Mouse (Mus musculus): ENCODE results near the gene Hipk4.

Hipk4 gene

DNA sequence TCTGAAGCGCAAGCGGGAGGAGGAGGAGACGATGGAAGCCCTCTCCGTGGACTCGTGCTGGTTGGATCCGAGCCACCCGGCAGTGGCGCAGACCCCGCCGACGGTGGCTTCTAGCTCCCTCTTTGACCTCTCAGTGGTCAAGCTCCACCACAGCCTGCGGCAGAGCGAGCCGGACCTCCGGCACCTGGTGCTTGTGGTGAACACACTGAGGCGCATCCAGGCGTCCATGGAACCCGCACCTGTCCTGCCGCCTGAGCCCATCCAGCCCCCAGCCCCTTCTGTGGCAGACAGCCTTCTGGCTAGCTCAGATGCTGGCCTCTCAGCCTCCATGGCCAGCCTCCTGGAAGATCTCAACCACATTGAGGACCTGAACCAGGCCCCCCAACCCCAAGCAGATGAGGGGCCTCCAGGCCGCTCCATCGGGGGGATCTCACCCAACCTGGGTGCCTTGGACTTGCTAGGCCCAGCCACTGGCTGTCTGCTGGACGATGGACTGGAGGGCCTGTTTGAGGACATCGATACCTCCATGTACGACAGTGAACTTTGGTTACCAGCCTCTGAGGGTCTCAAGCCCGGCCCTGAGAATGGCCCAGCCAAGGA is 33.7 kb upstream of the Hipk4 start:
- no peak for TF ChIP-seq GATA4 (IDR thresholded peaks at IDR 0.05; ENCODE audit: insufficient replicate concordance, low read length)

DNA sequence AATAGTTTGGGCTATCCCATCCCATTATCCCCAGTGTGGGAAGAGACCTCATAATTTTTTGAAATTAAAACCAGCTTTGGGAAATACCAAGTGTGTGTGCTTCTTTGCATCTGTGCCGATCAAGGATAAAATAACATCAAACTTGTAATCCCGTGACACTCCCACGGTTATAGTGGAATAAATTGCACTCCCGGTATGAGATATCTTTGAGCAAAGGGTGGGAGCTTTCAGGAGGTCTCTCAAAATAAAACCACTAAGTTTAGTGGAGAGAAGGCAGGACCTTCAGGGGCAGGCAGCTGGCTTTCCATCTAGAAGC is 32.9 kb upstream of the Hipk4 start:
- TF ChIP-seq GATA4 (IDR thresholded peaks at IDR 0.05; ENCODE audit: insufficient replicate concordance, low read length): no peak

DNA sequence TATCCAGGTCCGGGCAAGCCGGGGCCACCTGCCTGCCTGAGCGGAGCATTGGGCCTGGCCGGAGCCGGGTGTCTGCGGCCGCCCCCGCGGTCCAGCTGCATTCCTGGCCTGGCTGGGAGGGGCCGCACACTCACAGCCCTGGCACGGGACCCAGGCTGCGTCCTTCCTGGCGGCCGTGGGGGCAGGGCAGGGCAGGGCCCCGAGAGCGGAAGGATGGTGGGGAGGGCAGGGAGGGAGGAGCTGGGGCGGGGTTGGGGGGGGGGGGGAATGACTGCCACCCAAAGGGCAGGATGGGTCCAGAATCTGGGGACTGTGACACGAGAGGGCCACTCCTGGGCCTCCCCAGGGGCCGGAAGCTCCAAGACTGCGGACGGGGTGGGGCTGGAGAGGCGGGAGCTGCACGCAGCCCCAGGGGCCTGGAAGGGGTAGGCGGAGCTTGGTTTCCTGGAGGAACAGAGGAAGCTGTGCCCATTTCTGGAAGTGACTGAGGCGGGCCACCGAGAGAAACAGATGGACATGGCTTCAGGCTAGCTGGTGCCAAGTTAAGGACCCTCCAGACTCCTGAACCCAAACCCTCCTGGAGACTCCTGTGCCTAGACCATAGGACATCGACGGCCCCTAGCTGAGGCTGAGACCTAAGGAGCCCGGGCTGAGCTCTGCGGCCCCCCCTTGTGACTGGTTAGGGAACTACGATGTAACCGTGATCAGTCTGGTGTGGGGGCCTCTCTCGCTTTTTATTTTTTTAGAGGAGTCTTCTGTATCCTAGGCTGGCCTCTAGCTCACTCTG is 32.3 kb upstream of the Hipk4 start:
- TF ChIP-seq GATA4 (IDR thresholded peaks at IDR 0.05; ENCODE audit: insufficient replicate concordance, low read length): no peak; the same call in 1 of the 2 replicates

DNA sequence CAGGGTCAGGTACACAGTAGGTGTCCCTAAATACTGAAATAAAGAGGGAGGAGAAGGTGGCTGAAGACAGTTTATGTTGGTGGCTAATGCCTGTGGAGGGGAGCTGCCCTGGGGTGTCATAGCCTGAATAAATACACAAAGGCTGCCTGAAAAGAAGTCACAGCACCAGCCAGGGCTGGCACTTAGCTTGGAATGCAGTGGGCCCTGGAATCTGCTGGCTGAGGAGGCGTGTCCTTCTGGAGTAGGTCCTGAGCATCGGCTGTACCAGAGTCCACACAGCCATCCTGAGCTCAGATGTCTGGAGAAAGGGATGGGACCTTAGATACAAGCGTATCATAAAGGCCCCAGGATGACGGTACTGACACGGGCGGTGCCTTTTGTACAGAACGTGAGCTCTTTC is 31.2 kb upstream of the Hipk4 start:
- no peak for TF ChIP-seq GATA4 (IDR thresholded peaks at IDR 0.05; ENCODE audit: insufficient replicate concordance, low read length)

DNA sequence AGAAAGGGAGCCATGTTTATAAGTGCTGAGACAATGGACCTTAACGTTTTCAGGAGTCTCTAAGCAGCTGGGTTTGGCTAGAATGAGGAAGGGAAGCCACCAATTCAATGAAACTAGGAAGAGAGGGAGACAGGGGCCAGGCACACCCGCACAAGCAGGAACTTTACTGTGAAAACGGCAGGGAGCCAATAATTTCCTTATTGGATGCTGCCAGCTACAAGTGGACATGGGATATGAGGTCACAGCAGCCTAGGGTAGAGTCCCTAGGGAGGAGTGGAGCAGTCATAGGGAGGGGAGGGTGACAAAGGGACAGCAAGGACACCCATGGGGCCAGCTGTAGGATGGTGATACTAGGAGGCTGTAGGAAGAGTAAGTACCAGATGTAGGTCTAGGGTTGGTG is 30.0 kb upstream of the Hipk4 start:
- no peak for TF ChIP-seq GATA4 (IDR thresholded peaks at IDR 0.05; ENCODE audit: insufficient replicate concordance, low read length)

DNA sequence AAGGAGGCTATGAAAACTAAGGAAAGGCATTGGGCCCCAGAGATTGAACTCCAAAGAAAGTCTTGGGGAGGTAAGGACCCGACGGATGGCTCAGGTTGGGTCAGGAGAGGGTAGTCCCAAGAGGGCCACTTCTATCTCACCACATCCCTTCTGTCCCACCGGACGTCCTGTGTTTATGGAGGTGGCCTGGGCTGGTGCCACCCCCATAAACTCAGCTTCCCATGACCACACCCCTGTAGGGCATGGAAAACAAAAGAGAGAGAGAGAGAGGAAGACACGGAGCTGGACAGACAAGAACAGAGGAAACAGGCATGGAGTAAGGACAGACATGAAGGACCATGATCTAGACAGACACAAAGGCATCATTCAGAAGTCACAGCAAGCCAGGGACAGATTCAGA is 29.6 kb upstream of the Hipk4 start:
- no peak for TF ChIP-seq GATA4 (IDR thresholded peaks at IDR 0.05; ENCODE audit: insufficient replicate concordance, low read length)

DNA sequence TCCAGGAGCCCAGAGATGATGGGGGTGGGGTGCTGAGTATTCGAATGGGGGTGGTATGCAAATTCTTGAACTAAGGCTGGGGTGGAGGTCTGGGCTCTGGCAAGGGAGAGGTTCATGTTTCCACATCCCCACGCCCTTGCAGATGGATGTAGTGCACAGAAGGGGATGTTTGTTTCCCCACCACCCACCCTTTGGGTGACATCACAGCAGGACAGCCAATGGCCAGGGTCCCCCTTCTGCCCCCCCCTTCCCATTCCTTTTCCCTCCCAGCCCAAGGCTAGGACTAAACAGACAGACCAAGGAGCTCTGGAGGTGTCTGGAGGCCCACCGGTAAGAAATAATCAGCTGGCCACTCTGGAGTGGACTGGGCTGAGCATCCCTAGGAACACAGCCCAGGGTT is 24.0 kb upstream of the Hipk4 start, which contains the start of gene Prx:
Prx (plus strand) TSS at position 289 of the 400 bp plus-strand sequence.
- no peak for TF ChIP-seq GATA4 (IDR thresholded peaks at IDR 0.05; ENCODE audit: insufficient replicate concordance, low read length)

DNA sequence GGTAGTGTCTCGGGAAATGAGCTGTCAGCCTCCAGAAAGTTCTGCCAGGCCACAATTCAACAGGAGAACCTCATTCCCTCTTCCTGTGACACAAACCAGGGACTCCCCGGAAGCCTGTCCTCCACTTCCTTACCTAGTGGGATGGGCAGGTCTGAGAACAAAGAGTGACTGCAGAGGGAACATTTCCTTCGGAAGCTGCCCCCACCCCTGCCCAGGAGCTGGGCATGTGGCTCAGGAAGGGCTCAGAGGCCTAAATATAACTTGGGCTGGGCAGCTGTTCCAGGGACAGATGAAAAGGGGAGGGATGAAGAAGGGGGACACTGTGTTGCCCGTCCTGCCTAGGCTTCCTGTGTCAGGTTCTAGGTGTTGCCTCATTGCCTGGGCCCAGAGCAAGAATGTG is 21.4 kb upstream of the Hipk4 start:
- TF ChIP-seq GATA4 (IDR thresholded peaks at IDR 0.05; ENCODE audit: insufficient replicate concordance, low read length): no peak

DNA sequence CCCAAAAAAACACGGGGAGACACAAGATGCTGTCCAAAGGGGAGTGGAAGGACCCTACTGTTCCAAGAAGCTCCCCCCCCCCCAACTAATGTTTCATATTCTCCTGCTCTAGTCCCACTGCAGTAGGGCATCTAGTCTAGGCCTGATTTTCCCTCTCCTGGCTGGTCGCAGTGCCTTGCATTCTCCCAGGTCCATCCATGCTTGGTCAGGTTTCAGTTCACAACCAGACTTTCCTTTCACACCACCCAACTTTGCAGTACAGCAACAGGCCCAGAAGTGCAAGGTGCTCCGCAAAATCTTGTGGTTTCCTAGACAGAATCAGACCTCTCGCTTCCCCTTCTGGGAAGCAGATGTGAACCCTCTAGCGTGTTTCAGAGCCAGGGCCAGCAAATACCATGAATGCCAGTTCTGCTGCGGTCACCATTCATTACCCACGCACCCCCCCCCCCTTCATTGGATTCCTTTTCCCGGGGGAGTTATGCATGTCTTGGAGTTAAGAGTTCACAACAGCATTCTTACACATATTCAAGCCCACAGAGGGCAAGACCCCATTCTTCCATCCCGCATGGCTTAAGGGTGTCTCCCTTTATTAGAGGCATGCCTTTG is 16.2 kb upstream of the Hipk4 start:
- no peak for TF ChIP-seq GATA4 (IDR thresholded peaks at IDR 0.05; ENCODE audit: insufficient replicate concordance, low read length)

DNA sequence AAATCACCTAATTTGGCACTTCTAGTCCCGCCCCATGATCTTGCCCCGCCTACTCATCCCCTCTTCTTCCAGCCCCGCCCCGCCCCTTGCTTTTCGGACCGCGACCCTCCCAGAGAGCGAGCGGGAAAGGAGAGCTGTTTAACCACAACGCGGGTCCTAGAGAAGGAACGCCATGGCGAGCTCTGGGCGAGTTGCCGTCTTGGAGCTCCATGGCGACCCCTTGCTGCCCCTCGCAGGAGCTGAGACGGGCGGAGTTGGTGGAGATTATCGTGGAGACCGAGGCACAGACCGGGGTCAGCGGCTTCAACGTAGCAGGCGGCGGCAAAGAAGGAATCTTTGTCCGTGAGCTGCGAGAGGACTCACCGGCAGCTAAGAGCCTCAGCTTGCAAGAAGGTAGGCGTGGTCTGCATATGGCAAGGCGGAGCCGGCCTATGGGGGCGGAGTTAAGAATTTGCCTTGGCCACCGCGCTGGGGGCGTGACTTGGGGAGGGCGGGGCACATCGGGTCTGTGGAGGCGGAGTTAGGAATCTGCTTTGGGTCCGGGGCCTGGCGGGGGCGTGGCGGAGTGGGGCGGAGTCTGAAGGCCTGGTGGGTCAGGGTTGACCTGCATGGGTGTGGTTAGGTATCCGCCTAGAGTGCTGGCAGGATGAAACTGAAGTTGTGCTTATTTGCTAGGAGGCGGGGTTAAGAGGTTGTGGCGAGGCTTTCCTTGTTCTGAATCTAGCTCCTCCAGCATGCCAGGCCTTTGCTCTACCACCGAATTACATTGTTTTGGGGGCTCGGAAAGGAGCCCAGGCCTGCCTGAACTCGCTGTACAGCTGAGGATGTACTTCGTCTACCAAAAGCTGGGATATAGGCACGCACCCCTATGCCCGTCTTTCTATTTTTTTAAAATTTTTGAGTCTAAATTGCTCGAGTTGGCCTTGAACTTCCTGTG is 15.1 kb upstream of the Hipk4 start:
- no peak; the same call in 1 of the 2 replicates for TF ChIP-seq GATA4 (IDR thresholded peaks at IDR 0.05; ENCODE audit: insufficient replicate concordance, low read length)

DNA sequence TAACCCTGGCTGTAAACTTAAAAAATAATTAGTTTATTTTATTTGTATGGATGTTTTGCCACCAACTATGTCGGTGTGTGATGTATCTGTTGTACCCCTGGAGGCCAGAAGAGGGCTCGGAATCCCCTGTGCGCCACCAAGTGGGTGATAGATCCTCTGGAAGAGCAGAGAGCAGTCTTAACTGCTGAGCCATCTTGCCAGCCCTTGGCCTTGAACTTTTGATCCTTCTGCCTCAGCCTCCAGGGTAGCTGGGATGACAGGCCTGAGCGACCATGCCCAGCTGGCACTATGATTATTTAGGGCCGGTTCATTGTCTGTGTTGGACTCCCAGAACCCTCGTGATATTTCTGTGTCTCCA is 14.4 kb upstream of the Hipk4 start:
- TF ChIP-seq GATA4 (IDR thresholded peaks at IDR 0.05; ENCODE audit: insufficient replicate concordance, low read length): no peak

DNA sequence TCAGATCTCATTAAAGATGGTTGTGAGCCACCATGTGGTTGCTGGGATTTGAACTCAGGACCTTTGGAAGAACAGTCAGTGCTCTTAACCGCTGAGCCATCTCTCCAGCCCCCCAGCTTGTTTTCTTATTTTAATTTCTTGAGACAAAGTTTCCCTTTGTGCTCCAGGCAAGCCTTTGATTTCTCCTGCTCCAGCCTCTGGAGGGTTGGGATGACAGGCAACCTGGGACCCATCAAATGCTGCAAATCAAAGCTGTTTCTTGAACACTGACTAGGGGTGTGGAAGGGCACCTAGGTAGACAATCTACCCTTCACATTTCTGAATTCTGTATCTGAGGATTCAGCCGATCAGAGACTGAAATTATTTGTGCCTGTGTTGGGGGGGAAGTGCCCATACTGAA is 12.3 kb upstream of the Hipk4 start:
- TF ChIP-seq GATA4 (IDR thresholded peaks at IDR 0.05; ENCODE audit: insufficient replicate concordance, low read length): no peak

DNA sequence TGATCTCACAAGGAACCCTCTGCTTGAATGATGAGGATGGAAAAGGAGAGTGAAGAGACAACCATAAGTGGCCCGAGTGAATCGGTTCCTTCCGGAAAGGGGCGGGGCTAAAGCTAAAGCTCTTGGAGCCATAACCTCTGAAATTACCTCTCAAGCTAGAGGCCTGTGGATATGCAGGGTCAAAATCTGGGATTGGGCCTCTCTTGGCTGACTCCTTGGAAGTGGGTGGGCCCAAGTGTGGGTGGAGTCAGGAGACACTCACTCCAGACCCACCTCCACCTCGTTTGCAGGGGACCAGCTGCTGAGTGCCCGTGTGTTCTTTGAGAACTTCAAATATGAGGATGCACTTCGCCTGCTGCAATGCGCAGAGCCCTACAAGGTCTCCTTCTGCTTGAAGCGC is 8.1 kb upstream of the Hipk4 start:
- no peak for TF ChIP-seq GATA4 (IDR thresholded peaks at IDR 0.05; ENCODE audit: insufficient replicate concordance, low read length)

DNA sequence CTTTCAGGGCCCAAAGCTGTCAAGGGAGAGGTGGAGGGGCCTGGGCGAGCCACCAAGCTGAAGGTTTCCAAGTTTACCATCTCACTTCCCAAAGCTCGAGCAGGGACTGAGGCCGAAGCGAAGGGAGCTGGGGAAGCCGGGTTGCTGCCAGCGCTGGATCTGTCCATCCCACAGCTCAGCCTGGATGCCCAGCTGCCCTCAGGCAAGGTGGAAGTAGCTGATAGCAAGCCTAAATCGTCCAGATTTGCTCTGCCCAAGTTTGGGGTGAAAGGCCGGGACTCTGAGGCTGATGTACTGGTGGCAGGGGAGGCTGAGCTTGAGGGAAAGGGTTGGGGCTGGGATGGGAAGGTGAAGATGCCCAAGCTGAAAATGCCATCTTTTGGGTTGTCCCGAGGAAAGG is 4.8 kb upstream of the Hipk4 start:
- TF ChIP-seq GATA4 (IDR thresholded peaks at IDR 0.05; ENCODE audit: insufficient replicate concordance, low read length): no peak

DNA sequence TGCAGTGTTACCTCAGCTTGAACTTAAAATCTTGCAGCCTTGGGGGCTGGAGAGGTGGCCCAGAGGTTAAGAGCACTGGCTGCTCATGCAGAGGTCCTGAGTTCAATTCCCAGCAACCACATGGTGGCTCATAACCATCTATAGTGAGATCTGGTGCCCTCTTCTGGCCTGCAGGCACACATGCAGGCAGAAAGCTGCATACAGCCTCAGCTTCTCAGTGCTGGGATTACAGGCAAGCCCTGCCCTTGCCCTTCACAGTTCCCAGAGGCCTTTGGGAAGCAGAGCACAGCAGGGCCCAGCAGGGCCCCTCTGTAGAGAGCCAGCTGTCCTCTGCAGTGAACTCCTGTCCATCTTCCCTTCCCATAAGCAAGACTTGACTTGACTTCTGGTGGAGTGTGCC is 3.0 kb upstream of the Hipk4 start:
- no peak for TF ChIP-seq GATA4 (IDR thresholded peaks at IDR 0.05; ENCODE audit: insufficient replicate concordance, low read length)

Measured in liver, adult (tissue).